Mouse (Mus musculus): ENCODE results near the gene Oxsm. TPM values are rescaled to one million over a fixed set of nuclear protein-coding genes. Genes with fewer than 3 reads are reported as not detected.

The Oxsm gene
- polyA plus RNA-seq (2015; fragmentation: Nextera tagmentation; extraction: Ambion mirVana): 1.9 and 2.5 TPM in 2 replicates

GRCm38 (mm10) chr14:16249171-16249874 is at the start of gene Oxsm, which contains the start of gene Ngly1:
Gene Oxsm (minus strand): TSS chr14:16249808.
Gene Ngly1 (plus strand): TSS chr14:16249280.

Other genes with a start within 250 kb of the Oxsm start
- gene Ngly1, start 528 bp downstream of the Oxsm start, polyA plus RNA-seq (2015; fragmentation: Nextera tagmentation; extraction: Ambion mirVana): 33.2 and 36.6 TPM in 2 replicates
- gene Top2b, start 115.4 kb upstream of the Oxsm start, polyA plus RNA-seq (2015; fragmentation: Nextera tagmentation; extraction: Ambion mirVana): 18.5 and 31.3 TPM in 2 replicates

Data from urinary bladder, postnatal 0 days (tissue).